Mouse (Mus musculus) midbrain, embryonic 13.5 days (tissue): ENCODE measurements around the gene Uchl1. TPM values are rescaled to one million over a fixed set of nuclear protein-coding genes. Genes with fewer than 3 reads are reported as not detected.
A peak's percentile ranks its signal among the peaks of the same experiment; 100 is the strongest.

Experiments
- ATAC-seq: fragments of 200-750 bp; cut with Nextera tagmentation; 2 replicates; pipeline ENCODE4 v1.8.0; 2017; ENCODE audit warnings: mild to moderate bottlenecking, moderate TSS enrichment, moderate library complexity
- H3K27ac ChIP-seq: fragments of 300-500 bp; sonication (generic); 2 replicates; pipeline ENCODE4 v1.5.1; 2015; ENCODE audit warnings: inconsistent platforms, mild to moderate bottlenecking, moderate library complexity
- H3K27me3 ChIP-seq: fragments of 300-500 bp; sonication (generic); 2 replicates; pipeline ENCODE4 v1.6.1; 2015; ENCODE audit warnings: mild to moderate bottlenecking, inconsistent platforms
- H3K36me3 ChIP-seq: fragments of 300-500 bp; sonication (generic); 2 replicates; pipeline ENCODE4 v1.6.1; 2015; ENCODE audit warnings: mild to moderate bottlenecking, inconsistent platforms
- H3K4me1 ChIP-seq: fragments of 300-500 bp; sonication (generic); replicated peaks from 2 replicates; pipeline ENCODE4 v1.6.1; 2015; ENCODE audit warnings: inconsistent platforms
- H3K4me2 ChIP-seq: fragments of 300-500 bp; sonication (generic); replicated peaks from 2 replicates; pipeline ENCODE4 v1.6.1; 2015; ENCODE audit warnings: moderate library complexity, mild to moderate bottlenecking, inconsistent platforms
- H3K4me3 ChIP-seq: fragments of 300-500 bp; sonication (generic); replicated peaks from 2 replicates; pipeline ENCODE4 v1.5.1; 2015; ENCODE audit warnings: mild to moderate bottlenecking, inconsistent platforms
- H3K9ac ChIP-seq: fragments of 300-500 bp; sonication (generic); replicated peaks from 2 replicates; pipeline ENCODE4 v1.6.1; 2015; ENCODE audit warnings: mild to moderate bottlenecking, inconsistent platforms
- H3K9me3 ChIP-seq: fragments of 300-500 bp; sonication (generic); 2 replicates; pipeline ENCODE4 v1.6.1; 2016; ENCODE audit warnings: mild to moderate bottlenecking, inconsistent platforms
- WGBS: fragments of 180-500 bp; shearing (Covaris S2); methylation state at CpG from one replicate; pipeline ENCODE4 v1.1.7; 2015; 5-methylcytosine and 5-hydroxymethylcytosine counted together
- polyA plus RNA-seq: library from polyadenylated mRNA; unstranded; fragments of >200 nt; fragmentation: Nextera tagmentation; extraction: Ambion mirVana; gene quantifications from 2 replicates; pipeline ENCODE4 v1.2.1, GENCODE M21; 2015

Gene Uchl1
- polyA plus RNA-seq, 1 experiment from 2014 or later = 1,181 TPM

GRCm38 (mm10) chr5:66715498-66715931 lies 39.6 kb downstream of the Uchl1 start:
- no peaks in the 10 kb centered on the region for H3K9me3 ChIP-seq
- H3K4me3 ChIP-seq = no peak overlapping the region
- no peaks in the 10 kb centered on the region; the same call in 1 of the 2 replicates for H3K27me3 ChIP-seq
- 39% methylated on average over 4 of the region's 4 CpGs for WGBS
- ATAC-seq = no peak
- H3K9ac ChIP-seq = no peak overlapping the region
- no peaks in the 10 kb centered on the region for H3K36me3 ChIP-seq
- H3K27ac ChIP-seq = no peak overlapping the region
- peaks cover 4% of the 10 kb centered on the region for H3K4me1 ChIP-seq
- H3K4me2 ChIP-seq = no peak overlapping the region

DNA sequence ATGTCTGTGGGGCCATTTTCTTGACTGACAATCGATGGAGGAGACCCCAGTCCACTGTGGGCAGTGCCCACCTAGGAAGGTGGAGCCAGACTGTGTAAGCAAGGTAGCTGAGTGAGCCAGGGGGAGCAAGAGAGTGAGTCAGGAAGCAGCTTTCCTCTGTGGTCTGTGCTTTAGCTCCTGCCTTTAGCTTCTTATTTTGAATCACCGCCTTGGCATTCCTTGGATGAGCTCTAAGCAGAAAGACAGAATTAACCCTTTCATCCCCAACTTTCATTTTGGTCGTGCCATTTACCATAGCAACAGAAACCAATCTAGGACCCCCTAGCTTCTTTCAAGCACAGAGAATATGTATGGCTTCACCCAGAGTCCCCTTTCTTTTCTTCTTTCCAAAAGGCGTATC lies 42.0 kb downstream of the Uchl1 start:
- WGBS = 46% methylated on average over 4 of the region's 4 CpGs

DNA sequence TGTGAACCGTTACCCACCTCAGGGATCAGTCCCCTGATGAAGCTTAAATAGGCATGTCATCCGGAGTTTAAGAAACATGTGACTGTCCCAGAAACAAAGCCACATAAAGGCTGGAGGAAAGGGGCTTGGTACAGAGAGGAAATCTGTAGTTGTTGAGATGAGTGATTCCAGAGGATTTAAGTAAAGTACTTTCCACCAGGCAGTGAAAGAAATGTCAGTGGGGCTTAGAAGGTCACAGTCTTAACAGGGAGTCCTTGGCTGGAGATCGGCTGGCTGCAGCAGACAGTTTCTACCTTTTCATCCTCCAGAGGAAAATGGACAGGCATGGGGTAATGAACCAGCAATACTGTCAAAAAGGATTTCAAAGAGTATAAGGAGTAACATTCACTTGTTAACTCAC lies 42.5 kb downstream of the Uchl1 start:
- H3K27me3 ChIP-seq = no peaks in the 10 kb centered on the region; the same call in 1 of the 2 replicates
- H3K4me2 ChIP-seq = no peak overlapping the region
- H3K27ac ChIP-seq = no peak overlapping the region
- H3K36me3 ChIP-seq = no peaks in the 10 kb centered on the region
- H3K9me3 ChIP-seq = no peaks in the 10 kb centered on the region
- H3K9ac ChIP-seq = no peak overlapping the region
- 23% methylated on average over 3 of the region's 3 CpGs for WGBS
- no peak for ATAC-seq
- no peak overlapping the region for H3K4me3 ChIP-seq
- H3K4me1 ChIP-seq = peaks cover 22% of the 10 kb centered on the region

More for the DNA sequence above, 42.0 kb downstream of the Uchl1 start:
- H3K9me3 ChIP-seq = no peaks in the 10 kb centered on the region
- H3K4me2 ChIP-seq = no peak overlapping the region
- ATAC-seq = no peak
- no peak overlapping the region for H3K9ac ChIP-seq
- H3K27me3 ChIP-seq = no peaks in the 10 kb centered on the region; the same call in 1 of the 2 replicates
- no peak overlapping the region for H3K27ac ChIP-seq
- no peak overlapping the region for H3K4me3 ChIP-seq
- H3K4me1 ChIP-seq = peaks cover 17% of the 10 kb centered on the region
- H3K36me3 ChIP-seq = no peaks in the 10 kb centered on the region

- 69% methylated on average over 7 of the region's 7 CpGs for WGBS
- H3K27ac ChIP-seq = no peak overlapping the region
- ATAC-seq = no peak
These were observed 43.0 kb downstream of the Uchl1 start for GRCm38 (mm10) chr5:66718880-66719279.

GRCm38 (mm10) chr5:66720921-66721320 lies 45.0 kb downstream of the Uchl1 start:
- peak; percentile 73; the same call in 1 of the 2 replicates for ATAC-seq
- WGBS = 4% methylated on average over 5 of the region's 5 CpGs
- Histone ChIP-seq H3K4me3 (no peak overlapping the region), H3K4me2 (no peak overlapping the region), H3K27me3 (no peaks in the 10 kb centered on the region), H3K9ac (no peak overlapping the region), H3K4me1 (peaks cover 26% of the 10 kb centered on the region), H3K27ac (no peak overlapping the region; the same call in 1 of the 2 replicates), H3K36me3 (no peaks in the 10 kb centered on the region), H3K9me3 (no peaks in the 10 kb centered on the region)

More at GRCm38 (mm10) chr5:66718880-66719279, 43.0 kb downstream of the Uchl1 start:
- H3K9me3 ChIP-seq = no peaks in the 10 kb centered on the region
- no peak overlapping the region for H3K4me3 ChIP-seq
- no peak overlapping the region for H3K4me2 ChIP-seq
- peaks cover 26% of the 10 kb centered on the region for H3K4me1 ChIP-seq
- H3K27me3 ChIP-seq = no peaks in the 10 kb centered on the region; the same call in 1 of the 2 replicates
- no peak overlapping the region for H3K9ac ChIP-seq
- no peaks in the 10 kb centered on the region for H3K36me3 ChIP-seq

DNA sequence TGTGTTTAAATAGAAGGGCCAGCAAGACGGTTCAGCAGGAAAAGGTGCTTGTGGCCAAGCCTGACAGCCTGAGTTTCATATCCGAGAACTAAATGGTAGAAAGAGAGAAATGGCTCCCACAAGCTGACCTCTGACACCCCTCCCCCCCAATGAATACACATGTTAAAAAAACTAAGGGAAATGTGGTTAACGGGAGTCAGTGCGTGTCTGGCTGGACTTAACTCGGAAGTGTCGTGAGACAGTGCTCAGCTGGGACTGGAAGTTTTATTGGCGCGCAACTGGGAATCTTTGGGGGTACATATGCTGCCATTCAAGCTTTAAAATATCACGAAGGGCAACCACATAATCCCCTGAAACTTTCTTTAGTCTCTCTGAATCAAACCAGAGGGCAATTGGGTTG lies 46.7 kb downstream of the Uchl1 start:
- 57% methylated on average over 9 of the region's 9 CpGs for WGBS
- Histone ChIP-seq H3K36me3 (no peaks in the 10 kb centered on the region), H3K9ac (no peak overlapping the region), H3K4me1 (peaks cover 26% of the 10 kb centered on the region), H3K4me3 (no peak overlapping the region), H3K9me3 (no peaks in the 10 kb centered on the region), H3K4me2 (no peak overlapping the region), H3K27me3 (no peaks in the 10 kb centered on the region), H3K27ac (no peak overlapping the region; the same call in 1 of the 2 replicates)
- no peak for ATAC-seq

GRCm38 (mm10) chr5:66723037-66723436 lies 47.1 kb downstream of the Uchl1 start:
- Histone ChIP-seq H3K36me3 (no peaks in the 10 kb centered on the region), H3K4me1 (peaks cover 26% of the 10 kb centered on the region), H3K9me3 (no peaks in the 10 kb centered on the region), H3K27ac (peak overlapping the region; percentile 30; the same call in 1 of the 2 replicates), H3K4me2 (no peak overlapping the region), H3K9ac (no peak overlapping the region), H3K4me3 (no peak overlapping the region), H3K27me3 (no peaks in the 10 kb centered on the region)
- 41% methylated on average over 4 of the region's 4 CpGs for WGBS
- ATAC-seq = no peak

DNA sequence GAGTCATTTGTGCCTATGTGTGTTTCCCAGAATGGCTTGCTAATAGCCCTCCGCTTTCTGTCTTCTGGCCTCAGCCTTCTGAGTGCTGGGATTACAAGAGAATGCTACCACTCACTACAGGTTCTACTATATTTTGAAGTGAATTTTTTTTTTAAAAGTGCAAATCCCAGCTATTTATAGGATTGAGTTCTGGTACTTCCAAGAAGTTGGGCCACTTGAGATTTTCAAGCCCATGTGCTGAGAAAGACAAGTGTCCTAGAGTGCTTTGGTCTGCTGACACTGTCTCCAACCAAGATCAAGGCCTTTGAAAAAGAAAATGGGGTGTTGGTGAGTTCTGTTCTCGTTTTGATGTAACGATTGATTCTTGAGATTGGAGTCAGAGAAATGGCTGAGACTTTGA lies 47.7 kb downstream of the Uchl1 start:
- Histone ChIP-seq H3K27me3 (no peaks in the 10 kb centered on the region), H3K4me2 (no peak overlapping the region), H3K9me3 (no peaks in the 10 kb centered on the region), H3K27ac (0 out of 2 replicates have a peak overlapping the region, but pooled peaks have one; percentile 30), H3K4me1 (peaks cover 24% of the 10 kb centered on the region), H3K4me3 (no peak overlapping the region), H3K36me3 (no peaks in the 10 kb centered on the region), H3K9ac (no peak overlapping the region)
- WGBS = 80% methylated on average over 3 of the region's 3 CpGs
- ATAC-seq = no peak

DNA sequence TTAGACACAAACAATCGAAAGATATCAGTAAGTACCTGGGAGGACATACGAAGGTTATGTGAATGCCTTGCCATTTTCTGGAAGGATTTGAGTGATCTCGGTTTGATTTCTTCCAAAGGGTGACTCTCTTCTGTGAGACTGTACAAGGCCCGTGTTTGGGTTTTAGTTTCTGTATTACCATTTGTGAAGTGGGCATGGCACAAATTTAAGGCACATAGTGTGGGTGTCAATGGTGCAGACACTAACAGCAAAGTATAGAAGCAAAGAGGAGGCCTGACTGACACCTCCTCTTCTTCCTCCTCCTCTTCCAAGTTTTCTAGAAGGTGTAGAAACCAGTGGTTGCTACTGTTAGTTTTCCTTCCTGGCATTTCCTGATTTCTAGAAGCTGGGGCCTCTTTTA lies 53.4 kb downstream of the Uchl1 start:
- Histone ChIP-seq H3K4me1 (peaks cover 12% of the 10 kb centered on the region), H3K4me3 (no peak overlapping the region), H3K27ac (no peak overlapping the region), H3K9ac (no peak overlapping the region), H3K27me3 (no peaks in the 10 kb centered on the region), H3K9me3 (no peaks in the 10 kb centered on the region), H3K36me3 (no peaks in the 10 kb centered on the region), H3K4me2 (no peak overlapping the region)
- WGBS = 88% methylated on average over 4 of the region's 4 CpGs
- no peak for ATAC-seq

- no peaks in the 10 kb centered on the region for H3K27me3 ChIP-seq
- H3K4me2 ChIP-seq = peak overlapping the region; percentile 36
- H3K4me1 ChIP-seq = peaks cover 12% of the 10 kb centered on the region
- no peak overlapping the region for H3K4me3 ChIP-seq
- H3K9me3 ChIP-seq = no peaks in the 10 kb centered on the region
- WGBS = 20% methylated on average over 11 of the region's 11 CpGs
- peak; percentile 95 for ATAC-seq
- no peak overlapping the region for H3K27ac ChIP-seq
- H3K36me3 ChIP-seq = no peaks in the 10 kb centered on the region
- no peak overlapping the region for H3K9ac ChIP-seq
These were observed 54.9 kb downstream of the Uchl1 start for GRCm38 (mm10) chr5:66730621-66731301.

- H3K4me1 ChIP-seq = peaks cover 12% of the 10 kb centered on the region
- no peak overlapping the region for H3K9ac ChIP-seq
- peak overlapping the region; percentile 36 for H3K4me2 ChIP-seq
- no peaks in the 10 kb centered on the region for H3K9me3 ChIP-seq
- no peaks in the 10 kb centered on the region for H3K36me3 ChIP-seq
- no peak overlapping the region for H3K27ac ChIP-seq
- 24% methylated on average over 1 of the region's 1 CpGs for WGBS
- no peaks in the 10 kb centered on the region for H3K27me3 ChIP-seq
- H3K4me3 ChIP-seq = no peak overlapping the region
- ATAC-seq = 0 out of 2 replicates have a peak, but pooled peaks have one; percentile 5
These were observed 55.4 kb downstream of the Uchl1 start for GRCm38 (mm10) chr5:66731302-66731697.

DNA sequence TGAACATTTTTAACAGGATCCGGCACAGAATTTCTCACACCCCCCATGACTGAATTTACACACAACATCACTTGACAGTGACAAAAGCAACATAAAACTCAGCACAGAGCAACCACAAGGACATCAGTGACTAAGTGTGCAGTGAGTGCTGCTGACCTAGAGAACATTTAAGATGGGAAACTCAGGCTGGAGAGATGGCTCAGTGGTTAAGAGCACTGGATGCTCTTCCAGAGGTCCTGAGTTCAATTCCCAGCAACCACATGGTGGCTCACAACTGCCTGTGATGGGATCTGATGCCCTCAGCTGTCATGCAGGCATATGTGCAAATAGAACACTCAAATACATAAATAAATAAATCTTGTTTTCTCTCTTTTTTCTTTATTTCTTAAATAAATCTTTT lies 57.7 kb downstream of the Uchl1 start:
- WGBS = 100% methylated on average over 1 of the region's 1 CpGs
- H3K4me1 ChIP-seq = peaks cover 12% of the 10 kb centered on the region
- no peak overlapping the region for H3K4me2 ChIP-seq
- H3K9ac ChIP-seq = no peak overlapping the region
- no peaks in the 10 kb centered on the region for H3K36me3 ChIP-seq
- H3K4me3 ChIP-seq = no peak overlapping the region
- no peak for ATAC-seq
- H3K9me3 ChIP-seq = no peaks in the 10 kb centered on the region
- H3K27ac ChIP-seq = no peak overlapping the region
- H3K27me3 ChIP-seq = no peaks in the 10 kb centered on the region
